Mouse (Mus musculus) adrenal gland, adult 2 months (tissue): ENCODE results near the gene Flywch2. TPM values are rescaled to one million over a fixed set of nuclear protein-coding genes. Genes with fewer than 3 reads are reported as not detected.

ENCODE experiments used
- microRNA-seq, 2 experiments: library from miRNA; unstranded; fragments of <30 nt; microRNA quantifications; one replicate each; pipeline ENCODE4 v1.2.0; 2021
- polyA plus RNA-seq: library from polyadenylated mRNA; depleted of rRNA; stranded (reverse); fragments of >200 nt; gene quantifications from 2 replicates; pipeline ENCODE4 v1.2.3, GENCODE M21; 2012; rRNA removed
- total RNA-seq, 2 experiments: library from RNA; stranded (reverse); gene quantifications; 2 replicates each; pipeline ENCODE4 v1.2.3; 2021

Flywch2 gene
- total and polyA plus RNA-seq, 3 experiments: 4.3 to 8.7 (median 6.7) TPM

Small RNA genes lying within 50 kb of the gene (microRNA-seq; reads per million reads assigned to microRNA genes)
- 0.88 to 5.0 reads per million in 2 experiments for gene Mir5125

Other genes with a start within 250 kb of the Flywch2 start
- gene Zfp213, start 221.8 kb downstream of the Flywch2 start, total RNA-seq: 10 to 100 TPM; 11.0 to 11.6 TPM
- gene Zfp213, start 221.8 kb downstream of the Flywch2 start, polyA plus RNA-seq: 25.5 and 28.1 TPM in 2 replicates
- 10 to 100 TPM in 1 of 2 experiments, 1 to 10 TPM in 1; 6.6 to 12.4 TPM for gene Zfp13, start 186.6 kb downstream of the Flywch2 start, total RNA-seq
- 25.1 and 25.4 TPM in 2 replicates for gene Zfp13, start 186.6 kb downstream of the Flywch2 start, polyA plus RNA-seq
- gene Zscan10, start 185.2 kb downstream of the Flywch2 start, total RNA-seq: not detected
- gene Zscan10, start 185.2 kb downstream of the Flywch2 start, polyA plus RNA-seq: 0.04 TPM in 1 of 2 replicates, not detected in the other
- under 1 TPM in 1 of 2 experiments, not detected in 1; 0.10 TPM for gene Mmp25, start 140.8 kb downstream of the Flywch2 start, total RNA-seq
- gene Mmp25, start 140.8 kb downstream of the Flywch2 start, polyA plus RNA-seq: 0.13 and 0.42 TPM in 2 replicates
- gene Bicdl2, start 125.6 kb downstream of the Flywch2 start, total RNA-seq: not detected
- gene Bicdl2, start 125.6 kb downstream of the Flywch2 start, polyA plus RNA-seq: not detected in 2 replicates
- 100 to 1,000 TPM; 170 to 228 TPM for gene Hcfc1r1, start 112.5 kb downstream of the Flywch2 start, total RNA-seq
- 747 and 838 TPM in 2 replicates for gene Hcfc1r1, start 112.5 kb downstream of the Flywch2 start, polyA plus RNA-seq
- gene Thoc6, start 112.2 kb downstream of the Flywch2 start, total RNA-seq: 10 to 100 TPM; 19.5 to 36.7 TPM
- gene Thoc6, start 112.2 kb downstream of the Flywch2 start, polyA plus RNA-seq: 28.1 and 30.6 TPM in 2 replicates
- gene Tnfrsf12a, start 108.6 kb downstream of the Flywch2 start, total RNA-seq: 100 to 1,000 TPM; 147 to 270 TPM
- 83.4 and 96.8 TPM in 2 replicates for gene Tnfrsf12a, start 108.6 kb downstream of the Flywch2 start, polyA plus RNA-seq
- gene Cldn6, start 106.8 kb downstream of the Flywch2 start, total RNA-seq: not detected
- not detected in 2 replicates for gene Cldn6, start 106.8 kb downstream of the Flywch2 start, polyA plus RNA-seq
- under 1 TPM in 1 of 2 experiments, not detected in 1; 0.21 TPM for gene Cldn9, start 102.1 kb downstream of the Flywch2 start, total RNA-seq
- 0.09 and 0.13 TPM in 2 replicates for gene Cldn9, start 102.1 kb downstream of the Flywch2 start, polyA plus RNA-seq
- gene 1520401A03Rik, start 63.3 kb downstream of the Flywch2 start, total RNA-seq: 10 to 100 TPM in 1 of 2 experiments, 1 to 10 TPM in 1; 2.5 to 18.2 TPM
- gene 1520401A03Rik, start 63.3 kb downstream of the Flywch2 start, polyA plus RNA-seq: 1.8 and 2.4 TPM in 2 replicates
- 1 to 10 TPM; 2.8 to 2.9 TPM for gene Pkmyt1, start 59.7 kb downstream of the Flywch2 start, total RNA-seq
- 21.8 and 23.1 TPM in 2 replicates for gene Pkmyt1, start 59.7 kb downstream of the Flywch2 start, polyA plus RNA-seq
- gene Paqr4, start 45.2 kb downstream of the Flywch2 start, total RNA-seq: 10 to 100 TPM in 1 of 2 experiments, 1 to 10 TPM in 1; 7.6 to 17.6 TPM
- gene Paqr4, start 45.2 kb downstream of the Flywch2 start, polyA plus RNA-seq: 33.3 and 37.8 TPM in 2 replicates
- gene Kremen2, start 40.2 kb downstream of the Flywch2 start, total RNA-seq: not detected
- gene Kremen2, start 40.2 kb downstream of the Flywch2 start, polyA plus RNA-seq: 0.28 and 0.54 TPM in 2 replicates
- gene Flywch1, start 14.5 kb downstream of the Flywch2 start, total RNA-seq: 10 to 100 TPM; 61.8 to 85.0 TPM
- gene Flywch1, start 14.5 kb downstream of the Flywch2 start, polyA plus RNA-seq: 45.8 and 49.3 TPM in 2 replicates
- 100 to 1,000 TPM; 322 to 545 TPM for gene Srrm2, start 4.5 kb upstream of the Flywch2 start, total RNA-seq
- 1,031 and 1,277 TPM in 2 replicates for gene Srrm2, start 4.5 kb upstream of the Flywch2 start, polyA plus RNA-seq
- gene Elob, start 43.1 kb upstream of the Flywch2 start, total RNA-seq: 100 to 1,000 TPM; 447 to 451 TPM
- gene Elob, start 43.1 kb upstream of the Flywch2 start, polyA plus RNA-seq: 513 and 552 TPM in 2 replicates
- gene Prss33, start 50.0 kb upstream of the Flywch2 start, total RNA-seq: not detected
- 0.10 and 0.24 TPM in 2 replicates for gene Prss33, start 50.0 kb upstream of the Flywch2 start, polyA plus RNA-seq
- gene Prss32, start 57.8 kb upstream of the Flywch2 start, total RNA-seq: not detected
- 0.06 TPM in 1 of 2 replicates, not detected in the other for gene Prss32, start 57.8 kb upstream of the Flywch2 start, polyA plus RNA-seq
- under 1 TPM; 0.35 to 0.45 TPM for gene Prss41, start 58.1 kb upstream of the Flywch2 start, total RNA-seq
- gene Prss41, start 58.1 kb upstream of the Flywch2 start, polyA plus RNA-seq: 0.28 and 0.90 TPM in 2 replicates
- gene Prss21, start 82.0 kb upstream of the Flywch2 start, total RNA-seq: not detected
- not detected in 2 replicates for gene Prss21, start 82.0 kb upstream of the Flywch2 start, polyA plus RNA-seq
- gene Dcpp1, start 94.8 kb upstream of the Flywch2 start, total RNA-seq: not detected
- gene Dcpp1, start 94.8 kb upstream of the Flywch2 start, polyA plus RNA-seq: not detected in 2 replicates
- gene Dcpp2, start 94.8 kb upstream of the Flywch2 start, total RNA-seq: not detected
- gene Dcpp2, start 94.8 kb upstream of the Flywch2 start, polyA plus RNA-seq: not detected in 2 replicates
- not detected for gene Dcpp3, start 131.4 kb upstream of the Flywch2 start, total RNA-seq
- not detected in 2 replicates for gene Dcpp3, start 131.4 kb upstream of the Flywch2 start, polyA plus RNA-seq
- gene Sbp, start 155.6 kb upstream of the Flywch2 start, total RNA-seq: not detected
- not detected in 2 replicates for gene Sbp, start 155.6 kb upstream of the Flywch2 start, polyA plus RNA-seq
- not detected for gene Sbpl, start 169.2 kb upstream of the Flywch2 start, total RNA-seq
- not detected in 2 replicates for gene Sbpl, start 169.2 kb upstream of the Flywch2 start, polyA plus RNA-seq
- under 1 TPM; 0.21 to 0.26 TPM for gene Prss30, start 194.5 kb upstream of the Flywch2 start, total RNA-seq
- 0.63 and 0.74 TPM in 2 replicates for gene Prss30, start 194.5 kb upstream of the Flywch2 start, polyA plus RNA-seq
- gene Prss22, start 212.0 kb upstream of the Flywch2 start, total RNA-seq: not detected
- not detected in 2 replicates for gene Prss22, start 212.0 kb upstream of the Flywch2 start, polyA plus RNA-seq